In genomic region chr5:72785451-72785850, GRCm38 (mm10) we compare ENCODE assay signal across 26 mouse cellular contexts. TPM values are rescaled to one million over a fixed set of nuclear protein-coding genes. Genes with fewer than 3 reads are reported as not detected.
DNase-seq lines count a peak whose midpoint lies in the region; ATAC-seq and TF ChIP-seq lines count a peak whose summit lies in the region.
"Had no signal": no experiment of that assay in that cellular context is flagged by ENCODE, and none has a peak within 500 bp of the region (broad histone marks: within the 10 kb centered on the region; RNA-seq: fewer than 3 reads in every experiment).

No protein-coding gene starts in this region.

- H3K9me3 ChIP-seq in kidney, postnatal 0 days (replicated peaks; ENCODE audit: low read length), result no peaks in the 10 kb centered on the region
- H3K9me3 ChIP-seq: embryonic facial prominence, embryonic 10.5 days; forebrain, embryonic 15.5 days; heart, embryonic 12.5 days; hindbrain, embryonic 10.5 days; intestine, embryonic 15.5 days; kidney, embryonic 15.5 days; limb, embryonic 10.5 days; liver, embryonic 15.5 days; midbrain, embryonic 10.5 days had no signal

- H3K9ac ChIP-seq in kidney, postnatal 0 days (ENCODE audit: low read depth, low read length), result no peak overlapping the region
- H3K9ac ChIP-seq: forebrain, embryonic 15.5 days; heart, embryonic 12.5 days; intestine, embryonic 15.5 days; kidney, embryonic 15.5 days; liver, embryonic 15.5 days had no signal

- H3K27ac ChIP-seq in kidney, postnatal 0 days, result no peak overlapping the region
- no peak overlapping the region for H3K27ac ChIP-seq in bone marrow macrophage, adult 2 months (ENCODE audit: insufficient read depth, low read depth, low read length)
- H3K27ac ChIP-seq: embryonic facial prominence, embryonic 10.5 days; forebrain, embryonic 15.5 days; hindbrain, embryonic 10.5 days; intestine, embryonic 15.5 days; limb, embryonic 10.5 days; liver, embryonic 15.5 days; macrophage; midbrain, embryonic 10.5 days had no signal

- no peaks in the 10 kb centered on the region for H3K27me3 ChIP-seq in kidney, postnatal 0 days (ENCODE audit: insufficient read depth, low read length)
- H3K27me3 ChIP-seq: forebrain, embryonic 15.5 days; heart, embryonic 12.5 days; intestine, embryonic 15.5 days; kidney, embryonic 15.5 days; liver, embryonic 15.5 days had no signal

- H3K4me2 ChIP-seq in kidney, postnatal 0 days (ENCODE audit: low read length), result no peak overlapping the region
- H3K4me2 ChIP-seq: forebrain, embryonic 15.5 days; heart, embryonic 12.5 days; intestine, embryonic 15.5 days; kidney, embryonic 15.5 days; liver, embryonic 15.5 days had no signal

- H3K4me1 ChIP-seq in kidney, postnatal 0 days (replicated peaks; ENCODE audit: insufficient read depth, low read length), result no peaks in the 10 kb centered on the region
- peaks cover 16% of the 10 kb centered on the region for H3K4me1 ChIP-seq in bone marrow macrophage, adult 2 months (ENCODE audit: control insufficient read depth, insufficient read depth, low read length)
- H3K4me1 ChIP-seq: embryonic facial prominence, embryonic 10.5 days; forebrain, embryonic 15.5 days; hindbrain, embryonic 10.5 days; intestine, embryonic 15.5 days; liver, embryonic 15.5 days; midbrain, embryonic 10.5 days had no signal

- ATAC-seq in kidney, postnatal 0 days (replicated peaks; ENCODE audit: low FRiP score, low read depth), result no peak
- ATAC-seq: forebrain, embryonic 15.5 days; hindbrain, embryonic 16.5 days; intestine, embryonic 15.5 days had no signal

- TF ChIP-seq POLR2A in bone marrow macrophage, adult 2 months (IDR thresholded peaks at IDR 0.05; ENCODE audit: borderline replicate concordance, low read depth, low read length), result no peak

- H3K36me3 ChIP-seq in kidney, postnatal 0 days (ENCODE audit: insufficient read depth, low read length), result no peaks in the 10 kb centered on the region
- H3K36me3 ChIP-seq: embryonic facial prominence, embryonic 10.5 days; forebrain, embryonic 15.5 days; hindbrain, embryonic 10.5 days; intestine, embryonic 15.5 days; kidney, embryonic 15.5 days; limb, embryonic 10.5 days; liver, embryonic 15.5 days; midbrain, embryonic 10.5 days had no signal

- WGBS in kidney, postnatal 0 days, result 45% methylated on average over 4 of the region's 4 CpGs

- TF ChIP-seq CTCF in kidney, postnatal 0 days (IDR thresholded peaks at IDR 0.05; ENCODE audit: low read depth), result peak; percentile 31; the same call in 1 of the 2 replicates
- 0 out of 2 replicates have a peak, but pooled peaks have one; percentile 18 for TF ChIP-seq CTCF in bone marrow macrophage, adult 2 months (IDR thresholded peaks at IDR 0.05; ENCODE audit: low read depth, low read length)

- no peak for DNase-seq in kidney, postnatal 0 days (ENCODE audit: low spot score)
- DNase-seq in kidney, adult 18-20 months, result no peak
- DNase-seq in 416B (ENCODE audit: low read depth), result peak; percentile 39
- DNase-seq in thymus, postnatal 14 days, result peak; percentile 49
- DNase-seq in cerebellum, postnatal 14 days, result no peak
- no peak for DNase-seq in lung, postnatal 25 days (ENCODE audit: low spot score)
- DNase-seq: adrenal gland, postnatal 25 days; cerebellum, adult 11 months; cerebellum, postnatal 25 days; gastrocnemius, postnatal 10 days; heart, postnatal 10 days; kidney, postnatal 4 days; liver; right cerebral cortex, postnatal 14 days had no signal

- H3K4me3 ChIP-seq in kidney, postnatal 0 days (replicated peaks; ENCODE audit: low read depth, low read length), result no peak overlapping the region
- no peak overlapping the region for H3K4me3 ChIP-seq in bone marrow macrophage, adult 2 months (ENCODE audit: insufficient read depth, low read length)
- H3K4me3 ChIP-seq: embryonic facial prominence, embryonic 10.5 days; forebrain, embryonic 15.5 days; heart, embryonic 12.5 days; hindbrain, embryonic 10.5 days; intestine, embryonic 15.5 days; kidney, embryonic 15.5 days; limb, embryonic 10.5 days; liver, embryonic 15.5 days; midbrain, embryonic 10.5 days had no signal

RNA-seq across cellular contexts. Expression of gene Txk, which starts 32.9 kb away (rescaled TPM):
- polyA plus RNA-seq in kidney, postnatal 0 days (2015; fragmentation: Nextera tagmentation; extraction: Ambion mirVana), result 0.45 and 0.78 TPM in 2 replicates
- polyA plus RNA-seq in bone marrow macrophage, adult 2 months (2012; ENCODE audit: insufficient read depth, insufficient read length, missing spikeins), result 0.24 and 0.25 TPM in 2 replicates
- polyA plus RNA-seq: embryonic facial prominence, embryonic 10.5 days; forebrain, embryonic 15.5 days; heart, embryonic 12.5 days; hindbrain, embryonic 10.5 days; limb, embryonic 10.5 days; midbrain, embryonic 10.5 days had no signal

Comparison
In these comparisons a context has a peak if more than half of its experiments do, and no peak if none do; other contexts are left out.
1. DNase-seq: peak in 416B (single experiment) and thymus, postnatal 14 days (single experiment); none in kidney, postnatal 0 days (single experiment), kidney, adult 18-20 months (single experiment), cerebellum, postnatal 14 days (0 of 2) and lung, postnatal 25 days (single experiment).